Mouse (Mus musculus) ES-Bruce4 (cell line): ENCODE measurements at regions not wholly inside any gene's neighbourhood (a gene's known extent, or its start where the extent isn't known, plus 50 kb on each side); places are given as distances from the start of the nearest gene placed in this dataset.

ENCODE experiments used
- H3K27ac ChIP-seq: 2 replicates; pipeline ENCODE4 v1.5.1; 2012; ENCODE audit warnings: low read length, inconsistent platforms; ENCODE audit not compliant: insufficient read depth
- H3K27me3 ChIP-seq: 2 replicates; pipeline ENCODE4 v1.6.1; 2012; ENCODE audit warnings: mild to moderate bottlenecking, low read length, inconsistent platforms; ENCODE audit not compliant: control insufficient read depth, poor library complexity, insufficient read depth, severe bottlenecking
- H3K36me3 ChIP-seq: 2 replicates; pipeline ENCODE4 v1.6.1; 2012; ENCODE audit warnings: inconsistent platforms, mild to moderate bottlenecking, low read length, moderate library complexity; ENCODE audit not compliant: control insufficient read depth, poor library complexity, insufficient read depth, severe bottlenecking
- H3K4me1 ChIP-seq: one replicate; pipeline ENCODE4 v1.8.1; 2011; ENCODE audit warnings: low read length; ENCODE audit not compliant: control insufficient read depth, insufficient read depth
- H3K4me3 ChIP-seq: 2 replicates; pipeline ENCODE4 v1.5.1; 2011; ENCODE audit warnings: low read depth, mild to moderate bottlenecking, low read length
- H3K9ac ChIP-seq: 2 replicates; pipeline ENCODE4 v1.6.1; 2012; ENCODE audit warnings: low read depth, mild to moderate bottlenecking, inconsistent platforms; ENCODE audit not compliant: poor library complexity, severe bottlenecking
- H3K9me3 ChIP-seq: replicated peaks from 2 replicates; pipeline ENCODE4 v1.6.1; 2012; ENCODE audit warnings: mild to moderate bottlenecking, low read length, inconsistent platforms; ENCODE audit not compliant: control insufficient read depth, poor library complexity, insufficient read depth, severe bottlenecking
- CTCF ChIP-seq: IDR thresholded peaks from one replicate; pipeline ENCODE4 v1.8.1; 2011; ENCODE audit warnings: low read depth, low read length
- EP300 ChIP-seq: IDR thresholded peaks from 2 replicates; pipeline ENCODE4 v1.6.1; 2011; ENCODE audit warnings: low read depth, low read length; ENCODE audit not compliant: insufficient read depth
- POLR2A ChIP-seq: IDR thresholded peaks from one replicate; pipeline ENCODE4 v1.8.1; 2011; ENCODE audit warnings: low read length; ENCODE audit not compliant: insufficient read depth

- Histone ChIP-seq H3K9me3 (no peaks in the 10 kb centered on the region), H3K9ac (no peak overlapping the region), H3K36me3 (no peaks in the 10 kb centered on the region), H3K27me3 (no peaks in the 10 kb centered on the region), H3K4me3 (no peak overlapping the region), H3K27ac (no peak overlapping the region), H3K4me1 (no peaks in the 10 kb centered on the region)
- TF ChIP-seq POLR2A: no peak
- no peak for TF ChIP-seq EP300
- no peak for TF ChIP-seq CTCF
These were observed 609.4 kb downstream of the Kctd12 start for GRCm38 (mm10) chr14:102372994-102373567.

- Histone ChIP-seq H3K27me3 (no peaks in the 10 kb centered on the region), H3K9me3 (no peaks in the 10 kb centered on the region), H3K36me3 (no peaks in the 10 kb centered on the region), H3K9ac (no peak overlapping the region), H3K27ac (no peak overlapping the region), H3K4me3 (no peak overlapping the region), H3K4me1 (no peaks in the 10 kb centered on the region)
- TF ChIP-seq POLR2A (no peak), CTCF (no peak), EP300 (no peak)
These were observed 620.8 kb downstream of the Kctd12 start for GRCm38 (mm10) chr14:102361589-102361988.

- Histone ChIP-seq H3K4me3 (no peak overlapping the region), H3K4me1 (no peaks in the 10 kb centered on the region), H3K27me3 (no peaks in the 10 kb centered on the region), H3K9me3 (no peaks in the 10 kb centered on the region), H3K9ac (no peak overlapping the region), H3K36me3 (no peaks in the 10 kb centered on the region), H3K27ac (no peak overlapping the region)
- TF ChIP-seq CTCF (no peak), POLR2A (no peak), EP300 (no peak)
These were observed 599.7 kb downstream of the Lmo7 start for GRCm38 (mm10) chr14:102329409-102329808.

GRCm38 (mm10) chr14:102306332-102306731, 576.6 kb downstream of the Lmo7 start:
- H3K9ac ChIP-seq: no peak overlapping the region
- no peaks in the 10 kb centered on the region for H3K36me3 ChIP-seq
- no peaks in the 10 kb centered on the region for H3K27me3 ChIP-seq
- no peak overlapping the region for H3K27ac ChIP-seq
- H3K9me3 ChIP-seq: no peaks in the 10 kb centered on the region
- H3K4me1 ChIP-seq: no peaks in the 10 kb centered on the region
- no peak overlapping the region for H3K4me3 ChIP-seq
- TF ChIP-seq EP300 (no peak), CTCF (no peak), POLR2A (no peak)

GRCm38 (mm10) chr14:102302826-102303225, 573.1 kb downstream of the Lmo7 start:
- Histone ChIP-seq H3K9me3 (no peaks in the 10 kb centered on the region), H3K4me1 (no peaks in the 10 kb centered on the region), H3K4me3 (no peak overlapping the region), H3K9ac (no peak overlapping the region), H3K36me3 (no peaks in the 10 kb centered on the region), H3K27ac (no peak overlapping the region), H3K27me3 (no peaks in the 10 kb centered on the region)
- TF ChIP-seq EP300: no peak
- no peak for TF ChIP-seq CTCF
- TF ChIP-seq POLR2A: no peak

GRCm38 (mm10) chr14:102300251-102300650, 570.5 kb downstream of the Lmo7 start:
- Histone ChIP-seq H3K4me3 (no peak overlapping the region), H3K4me1 (no peaks in the 10 kb centered on the region), H3K27me3 (no peaks in the 10 kb centered on the region), H3K27ac (no peak overlapping the region), H3K9me3 (no peaks in the 10 kb centered on the region), H3K9ac (no peak overlapping the region), H3K36me3 (no peaks in the 10 kb centered on the region)
- TF ChIP-seq CTCF (no peak), EP300 (no peak), POLR2A (no peak)
